Mouse (Mus musculus): ENCODE results near the gene Mief1.

DNA sequence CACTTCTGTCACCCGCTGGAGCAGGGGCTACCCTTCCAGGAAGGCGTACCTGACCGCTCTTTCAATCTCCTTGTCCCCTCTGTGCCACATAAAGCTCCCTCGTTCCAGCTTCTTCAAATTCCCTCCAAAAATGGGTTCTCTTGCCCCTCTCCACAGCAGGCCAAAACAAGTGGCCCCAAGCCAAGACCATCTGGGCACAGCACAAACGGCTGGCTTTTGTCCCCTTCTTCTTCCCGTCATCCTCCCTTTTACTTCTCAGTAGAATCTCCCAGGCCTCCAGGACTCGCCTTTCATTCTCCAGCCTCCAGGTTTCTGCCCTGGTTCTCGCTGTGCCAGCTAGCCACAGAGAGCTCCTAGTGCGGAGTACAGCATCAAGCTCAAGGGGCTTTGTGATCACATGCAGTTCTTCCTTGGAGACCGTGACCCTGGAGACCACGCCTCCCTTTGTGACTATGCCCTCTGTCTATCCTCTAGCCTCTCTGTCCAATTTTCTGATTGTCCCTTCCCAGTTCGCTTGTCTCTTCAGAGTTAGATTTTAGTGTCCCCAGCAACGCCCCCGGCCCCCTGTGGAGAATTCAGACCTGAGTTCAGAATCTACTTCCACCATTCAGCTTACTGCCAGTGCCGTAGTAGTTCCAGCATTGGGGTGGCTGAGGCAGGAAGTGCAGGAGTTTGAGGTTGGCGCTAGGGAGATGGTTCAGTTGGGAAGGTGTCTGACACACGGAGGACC is 5.6 kb upstream of the Mief1 start:
- no peak for TF ChIP-seq CTCF (IDR thresholded peaks at IDR 0.05; ENCODE audit: low read depth, low read length)
- no peak for TF ChIP-seq POLR2A (IDR thresholded peaks at IDR 0.05; ENCODE audit: extremely low read depth, insufficient read depth, low read length)
